Mouse (Mus musculus) thymus, postnatal 0 days (tissue): ENCODE measurements at regions not wholly inside any gene's neighbourhood (a gene's known extent, or its start where the extent isn't known, plus 50 kb on each side); places are given as distances from the start of the nearest gene placed in this dataset.
A peak's percentile ranks its signal among the peaks of the same experiment; 100 is the strongest.
"Not testable (repeated sequence)": the region's sequence is repeated elsewhere in the genome, so short reads cannot be mapped to it uniquely, and the experiment has no call there.

Experiments used
- DNase-seq: peaks from one replicate; pipeline ENCODE4 v3.0.0-alpha.2; 2015; ENCODE audit warnings: low spot score

GRCm38 (mm10) chr3:50652265-50652664 lies 208.9 kb upstream of the Slc7a11 start:
- no peak for DNase-seq

GRCm38 (mm10) chr3:50643068-50643467 lies 199.7 kb upstream of the Slc7a11 start:
- DNase-seq: no peak

- no peak for DNase-seq
Observed at GRCm38 (mm10) chr3:50639907-50640323, 196.5 kb upstream of the Slc7a11 start.

- no peak for DNase-seq
Observed at GRCm38 (mm10) chr3:50634457-50635075, 191.2 kb upstream of the Slc7a11 start.

- DNase-seq: no peak
Observed at GRCm38 (mm10) chr3:50631286-50631685, 187.9 kb upstream of the Slc7a11 start.

- no peak for DNase-seq
Observed at GRCm38 (mm10) chr3:50628092-50628696, 184.8 kb upstream of the Slc7a11 start.

- DNase-seq: not testable (repeated sequence)
Observed at GRCm38 (mm10) chr3:50621176-50621575, 177.8 kb upstream of the Slc7a11 start.

GRCm38 (mm10) chr3:50619061-50619460 lies 175.6 kb upstream of the Slc7a11 start:
- DNase-seq: peak; percentile 63

GRCm38 (mm10) chr3:50615384-50616285 lies 172.2 kb upstream of the Slc7a11 start:
- DNase-seq: peak; percentile 64

GRCm38 (mm10) chr3:50613011-50613410 lies 169.6 kb upstream of the Slc7a11 start:
- no peak for DNase-seq

GRCm38 (mm10) chr3:50609341-50610012 lies 166.1 kb upstream of the Slc7a11 start:
- no peak for DNase-seq

- no peak for DNase-seq
Observed at GRCm38 (mm10) chr3:50607736-50608135, 164.3 kb upstream of the Slc7a11 start.

GRCm38 (mm10) chr3:50606986-50607385 lies 163.6 kb upstream of the Slc7a11 start:
- DNase-seq: no peak

- DNase-seq: no peak
Observed at GRCm38 (mm10) chr3:50605750-50606149, 162.3 kb upstream of the Slc7a11 start.

- no peak for DNase-seq
Observed at GRCm38 (mm10) chr3:50603182-50603581, 159.8 kb upstream of the Slc7a11 start.

- no peak for DNase-seq
Observed at GRCm38 (mm10) chr3:50595732-50596131, 152.3 kb upstream of the Slc7a11 start.

GRCm38 (mm10) chr3:50584323-50584722 lies 140.9 kb upstream of the Slc7a11 start:
- no peak for DNase-seq

GRCm38 (mm10) chr3:50583475-50583874 lies 140.1 kb upstream of the Slc7a11 start:
- DNase-seq: no peak

- no peak for DNase-seq
Observed at GRCm38 (mm10) chr3:50574388-50574787, 131.0 kb upstream of the Slc7a11 start.

- DNase-seq: no peak
Observed at GRCm38 (mm10) chr3:50570027-50570426, 126.6 kb upstream of the Slc7a11 start.

GRCm38 (mm10) chr3:50569565-50569964 lies 126.2 kb upstream of the Slc7a11 start:
- DNase-seq: no peak

GRCm38 (mm10) chr3:50554150-50554549 lies 110.7 kb upstream of the Slc7a11 start:
- DNase-seq: no peak
